Mouse (Mus musculus) adrenal gland, adult 18-20 months (tissue): ENCODE data around the gene Gm10643. TPM values are rescaled to one million over a fixed set of nuclear protein-coding genes. Genes with fewer than 3 reads are reported as not detected.

Experiments
- DNase-seq, 2 experiments: peaks; one replicate each; pipeline ENCODE4 v3.0.0; 2021 to 2022; ENCODE audit warnings: low spot score in 2 of 2
- microRNA-seq, 2 experiments: library from miRNA; unstranded; fragments of <30 nt; microRNA quantifications; one replicate each; pipeline ENCODE4 v1.2.0; 2021; ENCODE audit warnings: borderline number of aligned reads in 2 of 2
- total RNA-seq, 2 experiments: library from RNA; stranded (reverse); gene quantifications; 1 replicate in 1 of 2; 2 replicates in 1 of 2; pipeline ENCODE4 v1.2.3; 2021

The Gm10643 gene
- total RNA-seq, 2 experiments from 2014 or later: 2.5 to 2.6 TPM

DNA sequence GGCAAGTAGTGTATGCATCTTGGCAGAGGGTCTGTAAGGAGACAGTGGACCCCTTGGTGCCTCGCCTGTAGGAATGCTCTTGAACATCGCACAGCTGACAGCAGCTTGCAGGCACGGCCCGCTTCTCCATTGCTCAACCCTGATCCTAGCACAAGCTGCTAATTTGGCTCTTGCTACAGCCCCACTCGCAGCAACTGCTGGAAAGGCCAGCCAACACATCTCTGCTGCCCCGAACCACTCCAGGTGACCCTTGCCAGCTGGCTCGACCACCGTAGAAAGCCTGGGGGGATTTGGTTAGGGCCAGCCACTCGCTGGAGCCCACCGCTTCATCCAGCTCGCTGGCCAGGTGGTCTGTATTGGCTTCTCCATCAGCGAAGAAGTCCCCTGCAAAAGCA lies 22.0 kb downstream of the Gm10643 start:
- DNase-seq: no peak

DNA sequence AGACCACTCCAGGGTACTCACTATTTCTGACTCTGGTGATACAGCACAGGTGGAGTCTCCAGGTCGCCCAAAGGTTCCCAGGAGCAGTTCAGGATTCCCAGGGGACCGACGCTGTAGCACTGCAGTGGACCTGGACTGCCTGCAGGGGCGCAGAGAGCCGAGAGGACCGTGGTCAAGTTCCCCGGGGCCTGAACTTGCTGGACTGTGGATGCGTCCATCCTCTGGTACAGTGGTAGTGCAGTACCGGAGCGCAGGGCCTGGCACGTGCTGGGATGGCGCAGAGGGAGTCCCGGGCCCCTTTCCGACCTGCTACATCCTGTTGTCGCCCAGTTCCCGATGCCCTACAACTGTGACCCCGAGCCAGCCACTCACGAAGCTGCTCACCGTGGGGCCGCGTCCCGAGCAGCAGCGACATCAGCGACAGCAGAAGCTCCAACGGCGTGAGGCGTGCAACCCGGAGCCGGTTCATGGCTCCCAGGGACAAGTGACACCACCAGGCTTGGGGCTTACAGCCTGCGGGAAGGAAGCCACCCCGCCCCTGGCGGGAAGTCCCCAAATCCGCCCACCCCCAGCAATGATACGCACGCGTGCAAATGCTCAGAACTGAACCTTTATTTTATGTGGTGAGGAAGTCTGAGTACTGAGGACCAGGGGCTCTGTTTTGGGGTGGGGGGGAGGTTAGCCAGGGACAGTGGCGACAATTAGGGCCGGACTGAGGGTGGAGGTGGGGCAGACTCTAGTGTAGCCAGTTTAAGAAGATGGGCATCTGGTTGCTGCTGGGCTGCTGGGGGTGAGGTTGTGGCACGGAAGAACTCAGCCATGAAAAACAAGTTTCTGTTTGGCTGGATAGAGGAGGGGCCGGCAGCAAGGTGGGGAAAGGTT lies 22.6 kb downstream of the Gm10643 start, which contains the start of gene Il27ra:
Gene Il27ra (minus strand): TSS at position 524 of the 882 bp plus-strand sequence.
- peak; percentile 52 to 67 for DNase-seq

DNA sequence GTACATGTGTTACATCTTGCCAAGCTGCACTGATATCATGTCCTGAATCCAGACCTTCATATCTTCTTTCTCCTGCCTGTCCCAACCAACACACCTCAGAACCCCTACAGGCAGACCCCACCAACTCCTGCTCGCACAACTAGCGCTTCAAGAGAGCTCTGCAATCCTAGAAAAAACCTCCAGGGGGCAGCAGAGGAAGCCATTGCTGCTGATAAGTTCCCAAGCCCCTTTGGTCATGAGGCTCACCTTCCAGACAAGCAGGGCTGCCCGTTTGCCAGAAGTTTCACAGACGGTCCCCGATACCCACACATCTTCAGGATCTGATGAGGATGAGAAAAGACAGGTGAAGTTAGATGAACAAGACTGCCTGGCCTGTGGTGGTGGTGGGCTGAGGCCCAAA lies 25.9 kb downstream of the Gm10643 start:
- DNase-seq: peak; percentile 65 to 67

DNA sequence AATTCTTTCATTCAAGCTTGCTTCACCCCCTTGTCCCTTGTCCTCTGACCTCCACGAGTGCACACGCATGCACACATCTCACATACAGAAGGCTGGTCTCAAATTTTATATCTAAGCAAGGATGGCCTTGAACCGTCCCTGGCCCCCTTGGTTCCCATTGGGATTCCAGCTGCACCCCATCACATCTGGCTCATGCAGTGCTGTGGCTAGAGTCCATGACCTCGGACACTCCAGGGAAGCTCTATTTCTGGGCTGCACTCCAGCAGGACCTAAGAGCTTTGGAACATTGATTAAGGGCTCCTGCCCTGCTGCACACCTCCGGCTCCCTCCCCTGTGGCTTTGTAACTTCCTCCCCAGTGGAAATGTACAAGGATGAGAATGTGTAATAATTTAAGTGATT lies 26.9 kb downstream of the Gm10643 start:
- no peak for DNase-seq

DNA sequence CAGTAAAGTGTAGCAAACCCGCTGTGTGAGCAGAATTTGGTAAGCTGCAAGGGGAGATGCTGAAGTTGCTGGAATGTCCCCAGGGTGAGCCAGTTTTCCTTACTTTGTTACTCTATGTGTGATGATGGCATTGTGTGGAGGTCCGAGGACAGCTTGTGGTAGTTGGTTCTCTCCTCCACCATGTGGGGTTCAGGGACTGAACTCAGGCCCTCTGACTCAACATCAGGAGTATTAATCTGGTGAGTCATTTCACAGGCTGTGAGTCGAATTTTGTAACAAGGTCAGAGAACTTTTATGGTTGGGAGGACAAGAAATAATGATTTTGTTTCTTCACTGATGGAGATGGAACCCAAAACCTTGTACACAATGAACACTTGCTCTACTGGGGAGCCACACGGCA lies 32.2 kb downstream of the Gm10643 start:
- DNase-seq: no peak

DNA sequence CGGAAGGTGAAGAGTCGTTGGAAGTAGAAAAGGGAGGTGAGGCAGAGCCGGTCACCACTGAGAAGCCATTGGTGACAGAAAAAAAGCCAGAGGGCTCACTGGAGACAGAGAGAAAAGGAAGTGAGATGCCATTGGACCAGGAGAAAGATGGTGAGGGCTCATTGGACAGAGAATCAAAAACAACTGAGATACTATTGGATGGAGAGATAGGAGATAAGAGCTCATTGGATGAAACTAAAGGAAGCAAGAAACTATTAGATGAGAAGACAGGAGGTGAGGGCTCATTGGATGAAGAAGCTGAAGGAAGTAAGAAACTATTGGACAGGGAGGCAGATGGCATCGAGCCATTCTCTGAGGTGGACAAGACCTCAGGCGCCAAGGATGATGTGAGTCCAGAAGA lies 35.7 kb downstream of the Gm10643 start:
- no peak for DNase-seq

DNA sequence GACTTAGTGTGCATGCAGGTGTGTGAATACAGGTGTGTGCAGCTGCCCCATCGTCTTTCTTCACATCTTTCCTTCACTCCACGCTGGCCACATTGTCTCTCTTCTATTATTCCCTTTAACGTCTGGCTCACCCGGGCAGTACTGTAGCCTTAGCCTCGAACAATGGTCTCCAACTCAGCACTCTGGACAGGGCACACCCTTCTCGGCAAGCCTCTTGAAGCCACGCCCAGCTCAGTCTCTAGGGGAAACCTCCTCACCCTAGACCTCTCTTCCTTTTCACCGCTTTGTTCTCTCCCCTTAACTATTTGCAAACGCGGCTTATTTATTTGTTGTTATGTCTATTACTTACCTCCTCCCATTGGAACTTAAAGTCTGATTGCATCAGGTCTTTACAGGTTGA lies 37.5 kb downstream of the Gm10643 start:
- DNase-seq: no peak

DNA sequence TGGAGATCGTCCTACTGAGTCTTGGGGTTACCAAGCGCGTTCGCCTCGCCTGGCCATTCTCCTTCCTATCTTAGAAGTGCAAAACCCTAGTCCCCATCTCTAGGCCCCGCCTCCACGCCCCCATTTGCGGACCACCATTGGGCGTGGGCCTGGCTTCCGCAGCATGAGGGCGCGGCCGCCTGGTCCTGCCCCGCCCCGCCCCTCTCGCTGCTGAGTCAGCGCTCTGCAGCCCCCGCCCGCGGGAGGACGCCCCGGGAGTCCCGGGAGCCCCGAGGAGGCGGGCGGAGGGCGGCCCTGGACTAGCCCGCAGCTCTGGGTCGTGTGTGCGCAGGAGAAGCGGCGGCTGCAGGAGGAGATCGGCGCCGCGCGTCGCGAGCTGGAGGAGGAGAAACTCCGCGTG lies 39.1 kb downstream of the Gm10643 start:
- peak in 1 of 2 experiments; percentile 59 for DNase-seq

DNA sequence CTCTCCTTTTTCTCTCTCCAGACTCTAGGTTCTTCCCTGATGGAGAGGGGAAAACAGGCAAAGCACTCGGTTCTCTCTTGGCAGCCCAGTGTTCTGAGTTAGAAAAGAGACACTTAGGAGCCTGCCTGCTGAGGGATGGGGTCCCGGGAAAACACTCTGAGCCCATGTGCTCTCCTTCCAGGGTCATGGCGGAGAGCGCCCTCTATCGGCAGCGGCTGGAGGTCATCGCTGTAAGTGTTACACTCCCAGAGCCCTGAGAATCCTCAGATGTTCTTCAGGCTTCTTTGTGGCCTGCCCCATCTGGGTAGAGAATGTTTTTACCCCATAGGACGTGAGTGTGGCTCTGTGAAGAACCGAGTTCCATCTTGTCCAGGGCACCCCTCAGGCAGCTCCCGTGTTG lies 40.8 kb downstream of the Gm10643 start:
- peak in 1 of 2 experiments; percentile 64 for DNase-seq

DNA sequence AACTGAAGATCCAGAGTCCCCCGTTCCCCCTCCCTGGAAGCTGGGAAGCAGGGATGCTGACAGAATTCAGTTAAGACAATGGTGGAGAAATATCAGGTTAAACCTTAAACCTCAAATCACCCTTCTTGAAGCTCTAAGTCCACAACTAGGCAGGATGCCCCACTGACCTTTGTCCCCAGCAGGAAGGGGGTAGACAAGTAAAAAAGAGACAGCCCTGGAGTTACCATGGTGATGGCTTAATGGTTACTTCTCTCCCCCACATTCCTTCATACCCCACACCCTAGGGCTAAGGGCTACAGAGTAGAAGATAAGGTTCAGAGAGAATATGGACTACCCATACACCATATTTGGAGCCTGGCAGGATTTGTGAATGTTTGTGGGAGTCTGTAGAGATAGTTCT lies 41.3 kb downstream of the Gm10643 start:
- no peak for DNase-seq

DNA sequence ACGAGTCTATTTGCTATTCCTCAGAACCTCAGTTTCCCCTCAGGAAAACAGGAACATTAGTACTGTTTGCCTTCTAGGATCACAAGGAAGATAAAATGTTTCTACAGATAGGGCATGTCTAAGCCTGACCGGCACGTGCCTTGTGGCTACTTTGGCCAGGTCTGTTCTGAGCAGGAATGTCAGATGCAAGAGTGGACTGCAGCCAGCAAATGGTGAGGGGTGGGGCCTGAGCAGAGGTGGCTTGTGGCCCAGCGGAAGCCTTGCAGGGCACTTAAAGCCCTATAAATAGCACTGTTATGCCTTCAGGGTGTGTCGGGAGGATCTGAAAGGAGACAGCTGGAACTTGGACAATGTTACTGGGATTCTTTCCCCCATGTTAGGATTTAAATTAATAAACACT lies 41.9 kb downstream of the Gm10643 start:
- no peak for DNase-seq

DNA sequence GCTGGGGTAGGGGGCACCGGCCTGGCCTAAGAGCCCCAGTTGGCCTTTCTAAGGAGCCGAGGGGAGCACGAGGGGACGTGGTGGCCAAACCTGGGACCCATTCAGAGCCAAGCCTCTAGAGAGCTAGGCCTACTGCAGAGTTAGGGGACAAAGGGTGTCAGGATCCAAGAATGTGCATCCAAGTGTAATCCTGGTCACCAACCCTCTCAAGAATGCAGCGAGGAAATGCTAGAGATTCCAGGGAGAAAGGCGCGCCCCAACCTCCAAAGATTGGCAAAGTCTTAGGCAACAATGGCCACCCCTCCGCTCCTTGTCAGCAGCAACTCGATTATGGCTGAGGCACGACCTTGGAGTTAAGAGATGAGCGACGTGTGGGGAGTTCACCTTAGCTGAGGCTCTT lies 43.4 kb downstream of the Gm10643 start:
- no peak for DNase-seq

DNA sequence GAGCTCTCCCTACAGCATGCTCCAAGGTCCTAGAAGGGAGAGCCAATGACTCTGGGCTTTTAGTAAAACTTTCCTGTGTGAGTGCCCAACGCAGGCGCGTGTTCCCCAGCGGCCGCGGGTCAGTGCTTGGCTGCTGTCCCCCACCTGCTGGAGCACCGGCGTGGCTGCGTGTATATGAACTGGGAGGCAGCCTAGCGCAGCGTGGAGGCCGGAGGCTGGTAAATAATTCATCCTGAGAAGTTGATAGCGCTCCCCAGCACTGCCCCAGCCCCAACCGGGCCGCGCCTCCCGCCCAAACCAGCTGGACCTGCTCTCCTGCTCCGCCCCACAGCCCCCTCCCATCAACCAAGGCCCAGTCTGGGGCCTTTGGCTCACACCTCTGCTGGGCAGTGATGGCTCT lies 43.8 kb downstream of the Gm10643 start, which contains the start of gene Palm3:
Gene Palm3 (plus strand): TSS at position 376 of the 400 bp plus-strand sequence.
- no peak for DNase-seq

DNA sequence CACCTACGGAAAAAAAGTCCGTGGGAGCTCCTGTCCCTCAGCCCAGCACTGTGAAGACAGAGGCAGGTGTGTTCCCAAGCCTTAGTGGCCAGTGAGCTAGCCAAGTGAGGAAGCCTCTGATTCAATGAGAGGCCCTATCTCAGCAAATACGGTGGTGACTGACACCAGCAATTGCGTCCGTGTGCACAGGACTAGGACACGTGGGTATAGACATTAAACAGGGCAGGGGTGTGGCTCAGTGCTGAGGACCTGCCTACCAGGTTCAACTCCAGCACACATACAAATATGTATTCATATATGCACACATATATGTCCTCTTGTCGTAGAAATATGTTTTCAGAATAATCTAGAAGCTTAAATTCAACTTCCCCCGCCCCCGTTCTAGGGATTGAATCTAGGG lies 45.2 kb downstream of the Gm10643 start:
- no peak for DNase-seq

DNA sequence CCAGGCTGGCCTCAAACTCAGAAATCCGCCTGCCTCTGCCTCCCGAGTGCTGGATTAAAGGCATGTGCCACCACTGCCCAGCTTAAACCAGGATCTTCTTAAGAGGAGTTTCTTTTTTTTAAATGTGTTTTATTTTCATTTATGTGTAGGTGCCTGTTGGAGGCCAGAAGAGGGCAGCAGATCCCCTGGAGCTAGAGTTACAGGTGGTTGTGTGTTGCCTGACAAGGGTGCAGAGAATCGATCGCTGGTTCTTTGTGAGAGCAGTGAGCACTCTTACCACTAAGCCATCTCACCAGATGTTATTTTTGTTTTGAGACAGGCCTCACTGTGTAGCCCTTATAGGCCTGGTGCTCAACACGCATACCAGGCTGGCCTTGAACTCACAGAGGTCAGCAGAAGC lies 49.1 kb downstream of the Gm10643 start:
- no peak for DNase-seq

Small RNA genes lying within 50 kb of the gene (microRNA-seq; reads per million reads assigned to microRNA genes)
- 0 reads per million in 2 experiments for gene Mir709

Other genes with a start within 250 kb of the Gm10643 start
- gene Adgrl1, start 165.0 kb downstream of the Gm10643 start, total RNA-seq: 10 to 100 TPM; 39.6 to 76.0 TPM
- 1 to 10 TPM; 1.2 to 1.7 TPM for gene Gm10644, start 109.9 kb downstream of the Gm10643 start, total RNA-seq
- gene Asf1b, start 109.6 kb downstream of the Gm10643 start, total RNA-seq: 1 to 10 TPM; 1.7 to 2.8 TPM
- gene Prkaca, start 92.1 kb downstream of the Gm10643 start, total RNA-seq: 100 to 1,000 TPM; 279 to 302 TPM
- 10 to 100 TPM; 28.2 to 30.3 TPM for gene Samd1, start 67.5 kb downstream of the Gm10643 start, total RNA-seq
- gene 1700067K01Rik, start 63.6 kb downstream of the Gm10643 start, total RNA-seq: under 1 TPM; 0.54 to 0.96 TPM
- gene 2210011C24Rik, start 53.0 kb downstream of the Gm10643 start, total RNA-seq: not detected
- under 1 TPM; 0.33 to 0.38 TPM for gene Palm3, start 43.7 kb downstream of the Gm10643 start, total RNA-seq
- gene Il27ra, start 22.5 kb downstream of the Gm10643 start, total RNA-seq: 1 to 10 TPM; 1.7 to 1.9 TPM
- gene Rln3, start 20.1 kb downstream of the Gm10643 start, total RNA-seq: not detected
- gene Rfx1, start 1.7 kb upstream of the Gm10643 start, total RNA-seq: 10 to 100 TPM; 17.1 to 20.3 TPM
- gene Dcaf15, start 39.6 kb upstream of the Gm10643 start, total RNA-seq: 10 to 100 TPM; 13.2 to 16.1 TPM
- under 1 TPM; 0.33 to 0.35 TPM for gene Podnl1, start 60.9 kb upstream of the Gm10643 start, total RNA-seq
- 10 to 100 TPM; 26.5 to 30.5 TPM for gene Cc2d1a, start 82.8 kb upstream of the Gm10643 start, total RNA-seq
- under 1 TPM in 1 of 2 experiments, not detected in 1; 0.38 TPM for gene 4930432K21Rik, start 82.9 kb upstream of the Gm10643 start, total RNA-seq
- under 1 TPM in 1 of 2 experiments, not detected in 1; 0.61 TPM for gene Nanos3, start 120.1 kb upstream of the Gm10643 start, total RNA-seq
- 10 to 100 TPM; 36.4 to 56.0 TPM for gene Zswim4, start 171.9 kb upstream of the Gm10643 start, total RNA-seq
- gene D8Ertd738e, start 184.6 kb upstream of the Gm10643 start, total RNA-seq: 100 to 1,000 TPM; 292 to 304 TPM
- gene Mri1, start 192.2 kb upstream of the Gm10643 start, total RNA-seq: 10 to 100 TPM; 26.2 to 33.4 TPM
- gene Ccdc130, start 205.2 kb upstream of the Gm10643 start, total RNA-seq: 10 to 100 TPM; 18.7 to 19.4 TPM